Mouse (Mus musculus) CD4-positive, CD25-positive, alpha-beta regulatory T cell, adult 4 months (primary cell): ENCODE data around the gene Gm49373. TPM values are rescaled to one million over a fixed set of nuclear protein-coding genes. Genes with fewer than 3 reads are reported as not detected.
A peak's percentile ranks its signal among the peaks of the same experiment; 100 is the strongest.

ENCODE experiments used
- ATAC-seq: one replicate; pipeline ENCODE4 v1.8.0; 2017
- polyA plus RNA-seq, 2 experiments: library from polyadenylated mRNA; unstranded; fragments of 100-300 nt; shearing (Covaris generic); gene quantifications; one replicate each; pipeline ENCODE4 v1.2.1; 2017

Gene Gm49373
- polyA plus RNA-seq, 2 experiments from 2014 or later = 0.75 TPM; not detected in 1

GRCm38 (mm10) chr9:21027774-21028290 is 45.1 kb downstream of the Gm49373 start:
- no peak for ATAC-seq

DNA sequence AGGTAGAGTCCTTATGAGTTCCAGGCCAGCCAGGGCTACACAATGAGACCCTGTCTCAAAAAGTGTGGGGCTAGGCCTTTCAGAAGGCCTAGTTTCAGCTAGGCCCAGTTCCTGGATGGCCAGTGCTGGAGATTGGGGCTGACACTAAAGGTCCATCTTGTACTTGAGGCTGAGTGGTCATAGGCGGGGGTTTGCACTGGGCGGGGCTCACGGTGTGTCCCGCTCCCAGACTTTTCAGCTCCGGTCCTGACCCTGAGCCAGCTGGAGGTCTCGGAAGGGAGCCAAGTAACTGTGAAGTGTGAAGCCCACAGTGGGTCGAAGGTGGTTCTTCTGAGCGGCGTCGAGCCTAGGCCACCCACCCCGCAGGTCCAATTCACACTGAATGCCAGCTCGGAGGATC is 46.0 kb downstream of the Gm49373 start:
- ATAC-seq = no peak

DNA sequence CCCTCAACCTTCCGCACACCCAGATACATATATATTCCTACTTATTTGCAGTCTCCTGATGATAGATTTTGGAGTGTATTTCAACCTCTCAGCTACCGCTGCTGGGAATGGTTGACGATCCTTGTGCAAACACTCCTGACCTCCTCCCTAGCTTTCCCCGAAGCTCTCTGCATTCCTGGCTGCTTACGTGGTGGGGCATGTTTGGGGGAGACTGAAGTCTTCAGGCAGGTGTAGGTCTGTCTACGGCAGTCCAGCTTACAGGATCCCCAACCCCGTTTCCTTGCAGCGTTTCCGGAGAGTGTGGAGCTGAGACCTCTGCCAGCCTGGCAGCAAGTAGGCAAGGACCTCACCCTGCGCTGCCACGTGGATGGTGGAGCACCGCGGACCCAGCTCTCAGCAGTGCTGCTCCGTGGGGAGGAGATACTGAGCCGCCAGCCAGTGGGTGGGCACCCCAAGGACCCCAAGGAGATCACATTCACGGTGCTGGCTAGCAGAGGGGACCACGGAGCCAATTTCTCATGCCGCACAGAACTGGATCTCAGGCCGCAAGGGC is 47.6 kb downstream of the Gm49373 start:
- no peak for ATAC-seq

DNA sequence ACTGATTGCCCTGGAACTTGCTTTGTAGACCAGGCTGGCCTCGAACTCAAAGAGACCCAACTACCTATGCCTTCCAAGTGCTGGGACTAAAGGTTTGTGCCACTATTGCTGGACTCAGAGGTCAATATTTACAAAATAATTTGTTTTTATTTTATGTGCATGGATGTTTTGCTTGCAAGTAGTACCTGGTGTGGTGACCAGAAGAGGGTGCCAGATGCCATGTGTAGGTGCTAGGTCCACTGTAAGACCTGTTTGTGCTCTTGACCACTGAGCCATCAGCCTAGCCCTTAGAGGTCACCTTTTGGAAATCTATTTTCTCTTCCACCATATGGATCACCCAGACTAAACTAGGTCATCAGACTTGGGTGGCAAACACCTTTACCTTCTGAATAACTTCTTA is 50.2 kb downstream of the Gm49373 start:
- ATAC-seq = no peak

- ATAC-seq = no peak
These were observed 50.6 kb downstream of the Gm49373 start for GRCm38 (mm10) chr9:21022288-21022687.

GRCm38 (mm10) chr9:21021363-21021762 is 51.5 kb downstream of the Gm49373 start:
- ATAC-seq = no peak

- no peak for ATAC-seq
These were observed 54.3 kb downstream of the Gm49373 start for GRCm38 (mm10) chr9:21018600-21018999.

DNA sequence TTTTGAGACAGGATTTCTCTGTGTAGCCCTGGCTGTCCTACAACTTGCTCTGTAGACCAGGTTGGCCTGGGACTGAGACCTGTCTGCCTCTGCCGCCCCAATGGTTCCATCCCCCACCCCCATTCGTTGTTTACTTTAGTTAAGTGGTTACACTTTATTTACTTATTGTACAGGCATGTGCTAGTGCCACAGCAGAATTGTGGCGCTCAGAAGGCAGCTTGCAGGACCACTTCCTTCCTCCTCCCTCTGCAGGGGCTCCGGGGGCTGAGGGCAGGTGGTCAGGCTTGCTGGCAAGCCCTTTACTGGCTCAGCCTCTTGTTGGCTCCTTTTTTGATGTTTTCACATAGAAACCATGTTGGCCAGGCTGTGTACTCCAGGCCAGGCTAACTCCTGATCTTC is 55.7 kb downstream of the Gm49373 start:
- no peak for ATAC-seq

DNA sequence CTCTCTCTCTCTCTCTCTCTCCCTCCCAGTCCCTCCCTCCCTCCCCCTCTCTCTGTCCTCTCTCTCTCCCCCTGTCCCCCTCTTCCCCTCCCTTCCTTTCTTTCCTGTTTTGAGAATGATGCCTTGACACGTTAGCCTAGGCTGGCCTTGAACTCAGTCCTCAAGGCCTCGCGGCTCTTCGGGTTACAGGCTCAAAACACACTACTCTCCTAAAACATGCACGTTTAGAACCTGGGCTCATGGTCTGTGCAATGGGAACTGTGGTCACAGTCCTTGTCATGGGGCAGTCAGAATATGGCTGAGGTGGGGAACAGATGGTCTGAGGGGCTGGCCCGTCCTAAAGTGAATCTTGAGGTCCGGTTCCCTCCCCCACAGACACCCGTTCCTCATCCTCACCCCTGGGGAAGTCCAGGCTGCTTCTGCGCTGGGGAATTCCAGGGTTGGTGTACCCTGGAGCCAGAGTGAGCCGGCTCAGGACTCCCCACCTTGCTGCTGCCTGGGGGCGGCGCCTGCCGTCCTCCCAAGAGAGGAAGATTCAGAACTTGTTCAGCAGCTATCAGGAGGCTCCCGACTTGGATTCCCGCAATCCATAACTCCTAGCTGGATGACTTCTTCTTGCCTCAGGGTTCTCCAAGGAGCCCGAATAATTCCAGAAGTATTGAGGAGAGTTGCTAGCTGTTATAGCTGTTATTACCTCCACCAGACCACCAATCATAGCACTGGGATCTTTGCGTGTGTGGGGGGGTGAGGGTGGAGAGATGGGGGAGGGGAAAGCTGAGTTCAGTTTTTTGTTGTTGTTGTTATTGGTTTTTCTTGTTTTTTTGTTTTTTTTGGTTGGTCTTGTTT is 56.3 kb downstream of the Gm49373 start:
- ATAC-seq = peak; percentile 37

DNA sequence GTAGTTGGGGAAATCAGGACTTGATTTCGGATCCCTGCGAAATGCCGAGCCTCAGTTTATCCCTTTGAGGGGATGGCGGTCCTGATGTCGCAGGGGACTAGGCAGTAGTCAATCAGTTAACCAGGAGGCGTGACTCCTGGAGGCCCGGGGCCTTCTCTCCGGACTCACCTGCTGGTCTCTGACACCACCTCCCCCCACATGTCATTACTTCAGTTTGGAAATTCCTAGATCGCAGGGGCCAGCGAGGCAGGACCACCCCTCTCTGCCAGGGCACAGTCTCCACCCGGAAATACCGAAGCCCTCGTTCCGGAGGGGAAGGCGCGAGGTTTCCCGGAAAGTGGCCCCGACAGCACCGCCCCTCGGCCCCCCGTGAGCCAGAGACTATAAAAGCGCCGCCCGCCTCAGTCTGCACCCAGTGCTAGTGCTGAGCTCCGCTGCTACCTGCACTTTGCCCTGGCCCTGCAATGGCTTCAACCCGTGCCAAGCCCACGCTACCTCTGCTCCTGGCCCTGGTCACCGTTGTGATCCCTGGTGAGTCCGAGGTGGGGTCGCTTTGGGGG is 57.2 kb downstream of the Gm49373 start, which contains the start of gene Icam1:
TSS of gene Icam1 (plus strand) at position 415 of the 560 bp plus-strand sequence.
- peak; percentile 74 for ATAC-seq

GRCm38 (mm10) chr9:21014691-21015570 is 58.0 kb downstream of the Gm49373 start:
- ATAC-seq = peak; percentile 43

Other genes starting within 250 kb of the Gm49373 start
- gene A230050P20Rik, start 204.5 kb downstream of the Gm49373 start, polyA plus RNA-seq = 10 to 100 TPM; 13.8 to 24.3 TPM
- 1 to 10 TPM in 1 of 2 experiments, under 1 TPM in 1; 0.43 to 1.1 TPM for gene Angptl6, start 193.4 kb downstream of the Gm49373 start, polyA plus RNA-seq
- gene Ppan, start 184.9 kb downstream of the Gm49373 start, polyA plus RNA-seq = 10 to 100 TPM; 24.1 to 36.4 TPM
- 100 to 1,000 TPM; 200 to 213 TPM for gene Eif3g, start 174.5 kb downstream of the Gm49373 start, polyA plus RNA-seq
- gene Dnmt1, start 113.2 kb downstream of the Gm49373 start, polyA plus RNA-seq = 10 to 100 TPM; 43.0 to 75.2 TPM
- 1 to 10 TPM; 3.2 to 5.6 TPM for gene S1pr2, start 96.3 kb downstream of the Gm49373 start, polyA plus RNA-seq
- 100 to 1,000 TPM in 1 of 2 experiments, 10 to 100 TPM in 1; 94.9 to 122 TPM for gene Mrpl4, start 70.4 kb downstream of the Gm49373 start, polyA plus RNA-seq
- gene Icam1, start 57.1 kb downstream of the Gm49373 start, polyA plus RNA-seq = 100 to 1,000 TPM in 1 of 2 experiments, 10 to 100 TPM in 1; 66.8 to 106 TPM
- gene Icam4, start 43.7 kb downstream of the Gm49373 start, polyA plus RNA-seq = 1 to 10 TPM; 2.7 to 3.5 TPM
- under 1 TPM in 1 of 2 experiments, not detected in 1; 0.20 TPM for gene Icam5, start 41.0 kb downstream of the Gm49373 start, polyA plus RNA-seq
- gene Zglp1, start 6.0 kb downstream of the Gm49373 start, polyA plus RNA-seq = 1 to 10 TPM in 1 of 2 experiments, not detected in 1; 1.4 TPM
- 10 to 100 TPM; 13.9 to 16.5 TPM for gene Fdx1l, start 518 bp upstream of the Gm49373 start, polyA plus RNA-seq
- gene Gm38431, start 18.9 kb upstream of the Gm49373 start, polyA plus RNA-seq = 1 to 10 TPM in 1 of 2 experiments, under 1 TPM in 1; 0.20 to 2.9 TPM
- 10 to 100 TPM; 18.5 to 21.1 TPM for gene Raver1, start 18.9 kb upstream of the Gm49373 start, polyA plus RNA-seq
- 10 to 100 TPM; 35.2 to 77.5 TPM for gene Tyk2, start 58.1 kb upstream of the Gm49373 start, polyA plus RNA-seq
- 100 to 1,000 TPM; 100 to 115 TPM for gene Cdc37, start 76.9 kb upstream of the Gm49373 start, polyA plus RNA-seq
- gene Pde4a, start 92.6 kb upstream of the Gm49373 start, polyA plus RNA-seq = 1 to 10 TPM in 1 of 2 experiments, under 1 TPM in 1; 0.67 to 1.3 TPM
- 10 to 100 TPM; 20.1 to 43.4 TPM for gene Keap1, start 166.3 kb upstream of the Gm49373 start, polyA plus RNA-seq
- under 1 TPM in 1 of 2 experiments, not detected in 1; 0.12 TPM for gene S1pr5, start 175.3 kb upstream of the Gm49373 start, polyA plus RNA-seq
- gene Atg4d, start 192.2 kb upstream of the Gm49373 start, polyA plus RNA-seq = 10 to 100 TPM; 25.3 to 29.8 TPM
- gene Kri1, start 214.9 kb upstream of the Gm49373 start, polyA plus RNA-seq = 10 to 100 TPM; 25.2 to 45.3 TPM
- gene Cdkn2d, start 218.3 kb upstream of the Gm49373 start, polyA plus RNA-seq = 100 to 1,000 TPM; 124 to 126 TPM
- 1 to 10 TPM; 2.4 to 2.9 TPM for gene Ap1m2, start 239.2 kb upstream of the Gm49373 start, polyA plus RNA-seq
- 100 to 1,000 TPM; 242 to 364 TPM for gene Slc44a2, start 247.6 kb upstream of the Gm49373 start, polyA plus RNA-seq